Mouse (Mus musculus): ENCODE data around the gene H2afb1.
"Not testable (repeated sequence)": the region's sequence is repeated elsewhere in the genome, so short reads cannot be mapped to it uniquely, and the experiment has no call there.

The H2afb1 gene

DNA sequence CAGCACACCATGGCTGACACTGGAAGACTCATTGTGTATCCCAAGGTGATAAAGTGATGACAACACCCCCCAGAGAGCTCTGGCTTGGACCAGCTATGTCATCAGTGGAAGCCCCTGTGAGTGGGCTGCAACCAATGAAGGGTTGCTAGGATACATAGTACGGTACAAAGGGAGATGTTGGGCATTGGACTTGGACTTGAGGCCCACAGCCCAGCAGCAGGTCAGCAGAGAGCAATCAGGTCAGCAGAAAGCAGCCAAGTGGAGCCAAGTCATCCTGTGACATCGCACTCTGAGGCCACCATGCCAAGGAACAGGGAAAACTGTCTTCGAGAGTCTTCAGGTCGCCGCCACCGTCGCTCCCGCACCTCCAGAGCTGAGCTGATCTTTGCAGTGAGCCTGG lies at the start of gene H2afb1:
Gene H2afb1 (plus strand): TSS at position 301 of the 400 bp plus-strand sequence.
- DNase-seq = not testable (repeated sequence)

DNA sequence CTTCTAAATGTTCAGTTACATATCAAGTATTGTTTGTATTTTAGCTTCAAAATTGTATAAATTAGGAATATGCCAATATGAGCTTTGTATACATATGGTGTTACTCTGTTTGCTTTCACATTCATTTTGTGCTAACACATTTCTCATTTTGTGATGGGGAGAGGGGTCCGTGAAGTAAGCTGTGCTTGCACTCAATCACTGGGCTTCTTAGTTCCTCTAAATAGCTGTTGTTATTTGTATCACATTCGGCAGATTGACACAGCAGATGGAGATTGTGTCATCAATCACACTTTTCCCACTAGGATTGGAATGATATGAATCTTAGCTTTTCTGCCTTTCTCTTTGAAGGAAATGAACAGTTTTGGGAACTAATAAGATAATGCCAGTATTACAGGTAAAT lies 21.5 kb downstream of the H2afb1 start:
- DNase-seq = no peak
